12 mouse cellular contexts compared by ENCODE assay signal in genomic region chr12:117657766-117658165, GRCm38 (mm10).
DNase-seq lines count a peak whose midpoint lies in the region; ATAC-seq and TF ChIP-seq lines count a peak whose summit lies in the region.
"Had no signal": no experiment of that assay in that cellular context is flagged by ENCODE, and none has a peak within 500 bp of the region (broad histone marks: within the 10 kb centered on the region; RNA-seq: fewer than 3 reads in every experiment).

No protein-coding gene starts in this region.

- 62% methylated on average over 5 of the region's 5 CpGs for WGBS in liver, postnatal 0 days (ENCODE audit: insufficient replicate concordance)
- WGBS in heart, embryonic 12.5 days: 53% methylated on average over 5 of the region's 5 CpGs
- 48% methylated on average over 5 of the region's 5 CpGs for WGBS in lung, embryonic 16.5 days

- ATAC-seq in liver, postnatal 0 days: no peak
- no peak for ATAC-seq in heart, embryonic 12.5 days (ENCODE audit: insufficient number of reproducible peaks, low FRiP score)
- ATAC-seq in lung, embryonic 16.5 days (ENCODE audit: low read depth): no peak
- ATAC-seq: intestine, embryonic 15.5 days had no signal

- H3K9me3 ChIP-seq in liver, postnatal 0 days (ENCODE audit: low read length): no peaks in the 10 kb centered on the region
- H3K9me3 ChIP-seq in heart, embryonic 12.5 days (replicated peaks): no peaks in the 10 kb centered on the region
- H3K9me3 ChIP-seq in lung, embryonic 16.5 days (ENCODE audit: control insufficient read depth, low read length): no peaks in the 10 kb centered on the region
- H3K9me3 ChIP-seq: intestine, embryonic 15.5 days; limb, embryonic 12.5 days had no signal

- H3K4me1 ChIP-seq in liver, postnatal 0 days (ENCODE audit: insufficient read depth): no peaks in the 10 kb centered on the region
- peaks cover 38% of the 10 kb centered on the region for H3K4me1 ChIP-seq in heart, embryonic 12.5 days (replicated peaks)
- H3K4me1 ChIP-seq in lung, embryonic 16.5 days (replicated peaks; ENCODE audit: control insufficient read depth, insufficient read depth, low read length): peaks cover 18% of the 10 kb centered on the region
- H3K4me1 ChIP-seq: intestine, embryonic 15.5 days; limb, embryonic 12.5 days had no signal

- intact Hi-C loops in heart, postnatal 14 days (cut with DNase I): no loop called here

- TF ChIP-seq CTCF in liver, postnatal 0 days (IDR thresholded peaks at IDR 0.05; ENCODE audit: low read depth): no peak

- no peaks in the 10 kb centered on the region for H3K36me3 ChIP-seq in liver, postnatal 0 days (replicated peaks; ENCODE audit: insufficient read depth, low read length)
- no peaks in the 10 kb centered on the region for H3K36me3 ChIP-seq in heart, embryonic 12.5 days
- no peaks in the 10 kb centered on the region for H3K36me3 ChIP-seq in lung, embryonic 16.5 days (ENCODE audit: control insufficient read depth, insufficient read depth, low read length)
- H3K36me3 ChIP-seq: intestine, embryonic 15.5 days; limb, embryonic 12.5 days had no signal

- H3K9ac ChIP-seq in liver, postnatal 0 days (replicated peaks): no peak overlapping the region
- no peak overlapping the region; the same call in 1 of the 2 replicates for H3K9ac ChIP-seq in heart, embryonic 12.5 days
- 0 out of 2 replicates have a peak overlapping the region, but pooled peaks have one; percentile 2 for H3K9ac ChIP-seq in lung, embryonic 16.5 days (ENCODE audit: low read length)
- H3K9ac ChIP-seq: intestine, embryonic 15.5 days; limb, embryonic 12.5 days had no signal

- H3K4me3 ChIP-seq in liver, postnatal 0 days (ENCODE audit: low read depth, low read length): peak overlapping the region; percentile 19
- H3K4me3 ChIP-seq in heart, embryonic 12.5 days: peak overlapping the region; percentile 41
- peak overlapping the region; percentile 21 for H3K4me3 ChIP-seq in lung, embryonic 16.5 days (ENCODE audit: low read length)
- H3K4me3 ChIP-seq: intestine, embryonic 15.5 days; limb, embryonic 12.5 days had no signal

- H3K27ac ChIP-seq in liver, postnatal 0 days (ENCODE audit: low read depth): no peak overlapping the region
- peak overlapping the region; percentile 83 for H3K27ac ChIP-seq in heart, embryonic 12.5 days (ENCODE audit: poor library complexity, severe bottlenecking)
- peak overlapping the region; percentile 27; the same call in 1 of the 2 replicates for H3K27ac ChIP-seq in lung, embryonic 16.5 days (ENCODE audit: low read length)
- H3K27ac ChIP-seq: intestine, embryonic 15.5 days; limb, embryonic 12.5 days had no signal

- TF ChIP-seq EP300 in liver, postnatal 0 days (IDR thresholded peaks at IDR 0.05; ENCODE audit: low read depth): 0 out of 2 replicates have a peak, but pooled peaks have one; percentile 40

- peak; percentile 68 to 77 for DNase-seq in heart, adult 18-20 months
- DNase-seq in heart, postnatal 14 days: no peak
- no peak for DNase-seq in liver, postnatal 0 days
- DNase-seq in liver: no peak
- no peak for DNase-seq in spleen, adult 18-20 months
- DNase-seq in MN1 (ENCODE audit: low spot score): no peak
- DNase-seq: cerebellum, adult 18-20 months; embryo, embryonic 11 days had no signal

- H3K4me2 ChIP-seq in liver, postnatal 0 days (ENCODE audit: low read depth, low read length): 0 out of 2 replicates have a peak overlapping the region, but pooled peaks have one; percentile 24
- H3K4me2 ChIP-seq in heart, embryonic 12.5 days: no peak overlapping the region
- H3K4me2 ChIP-seq in lung, embryonic 16.5 days (ENCODE audit: low read depth, low read length): peak overlapping the region; percentile 26; the same call in 1 of the 2 replicates
- H3K4me2 ChIP-seq: intestine, embryonic 15.5 days; limb, embryonic 12.5 days had no signal

- H3K27me3 ChIP-seq in liver, postnatal 0 days (ENCODE audit: insufficient read depth, low read length): no peaks in the 10 kb centered on the region
- no peaks in the 10 kb centered on the region for H3K27me3 ChIP-seq in heart, embryonic 12.5 days (replicated peaks)
- H3K27me3 ChIP-seq in lung, embryonic 16.5 days (ENCODE audit: control insufficient read depth, insufficient read depth, low read depth, low read length): no peaks in the 10 kb centered on the region
- H3K27me3 ChIP-seq: intestine, embryonic 15.5 days; limb, embryonic 12.5 days had no signal

Comparison
In these comparisons a context has a peak if more than half of its experiments do, and no peak if none do; other contexts are left out.
1. DNase-seq: peak in heart, adult 18-20 months (2 of 2); none in heart, postnatal 14 days (0 of 2), liver, postnatal 0 days (single experiment), liver (single experiment), spleen, adult 18-20 months (0 of 2) and MN1 (single experiment).
2. Peak in every context shown above with its lines, with median percentiles within 50 percentile points of each other: H3K4me3 ChIP-seq.